Mouse (Mus musculus): ENCODE results near the gene Tenm4.

Tenm4 gene

DNA sequence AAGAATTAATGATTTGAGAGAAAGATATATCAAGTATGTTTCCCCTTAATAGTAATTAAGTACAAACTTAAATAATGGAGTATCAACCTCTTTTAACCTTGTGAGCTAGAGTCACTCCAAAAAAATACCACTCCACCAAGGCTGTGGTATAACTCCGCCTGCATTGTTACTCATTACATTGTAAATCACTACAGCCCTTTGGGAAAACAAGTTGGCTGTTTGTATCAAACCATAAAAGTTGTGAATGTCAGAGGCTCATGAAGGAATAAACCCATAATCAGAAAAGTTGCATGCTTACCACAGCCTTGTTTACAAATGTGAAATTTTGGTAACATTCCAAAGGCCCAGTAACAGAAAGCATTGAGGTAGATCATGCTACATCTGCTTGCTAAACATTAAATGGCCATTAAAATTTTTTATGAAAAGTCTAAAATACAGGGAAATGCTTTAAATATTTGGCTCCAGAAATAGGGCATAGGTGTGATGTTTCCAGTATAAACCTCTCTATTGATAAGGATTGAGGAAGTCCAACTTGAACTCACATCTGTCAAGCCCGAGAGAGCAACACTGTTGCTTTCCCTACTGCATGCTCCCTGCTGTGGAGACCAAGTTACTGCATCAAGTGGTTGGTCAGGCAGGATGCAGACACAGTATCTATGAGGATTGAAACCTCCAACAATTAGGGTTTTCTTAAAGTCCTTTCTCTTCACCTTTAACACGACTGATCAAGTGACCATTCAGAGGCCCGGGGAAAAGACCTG lies 582.5 kb downstream of the Tenm4 start:
- DNase-seq, result no peak

DNA sequence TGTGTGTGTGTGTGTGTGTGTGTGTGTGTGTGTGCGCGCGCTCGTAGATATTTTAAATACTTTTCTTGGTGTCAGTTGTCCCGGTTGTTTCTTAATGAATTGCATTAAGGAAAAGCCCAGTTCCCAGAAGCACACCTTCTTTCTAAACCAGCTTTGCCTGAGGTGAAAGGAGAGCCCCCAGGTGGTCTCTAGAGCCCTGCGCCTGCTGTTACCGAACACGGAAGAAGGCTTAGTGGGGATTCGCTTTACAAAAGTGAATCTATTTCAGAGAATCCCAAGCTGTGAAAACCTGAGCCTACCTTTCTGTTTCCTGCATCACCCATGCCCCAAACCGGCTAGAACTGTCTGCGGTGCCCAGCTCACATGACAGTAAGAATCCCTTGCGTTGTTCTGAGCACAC lies 583.1 kb downstream of the Tenm4 start:
- no peak for DNase-seq

DNA sequence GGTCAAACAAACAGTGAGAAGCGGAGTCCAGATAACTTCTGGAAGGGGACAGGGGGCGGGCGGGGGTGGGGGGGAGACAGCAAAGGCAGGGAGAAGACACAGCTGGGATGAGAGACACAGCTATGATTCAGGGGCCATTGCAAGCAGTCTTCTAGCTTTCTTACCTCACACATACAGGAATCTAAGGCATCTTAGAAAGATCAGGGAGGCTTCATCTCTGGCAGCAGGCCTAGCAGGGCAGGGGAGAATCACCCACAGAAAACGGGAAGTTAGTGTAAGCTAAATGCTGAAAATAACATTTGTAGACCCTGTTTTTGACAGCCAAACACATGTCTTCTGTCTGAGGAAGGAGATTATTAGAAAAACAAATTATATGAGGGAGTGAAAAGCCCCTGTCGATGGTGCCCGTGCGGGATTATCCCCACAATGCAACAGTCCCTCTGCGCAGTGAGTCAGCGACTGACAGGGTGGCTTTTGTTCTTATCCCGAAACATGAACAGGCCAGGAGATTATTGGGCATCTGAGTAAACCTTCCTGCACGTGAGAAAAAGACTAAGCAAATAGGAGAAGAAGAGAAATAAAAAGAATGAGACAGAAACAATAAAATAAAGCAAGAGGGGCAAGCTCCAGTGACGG lies 584.5 kb downstream of the Tenm4 start:
- DNase-seq, result no peak

DNA sequence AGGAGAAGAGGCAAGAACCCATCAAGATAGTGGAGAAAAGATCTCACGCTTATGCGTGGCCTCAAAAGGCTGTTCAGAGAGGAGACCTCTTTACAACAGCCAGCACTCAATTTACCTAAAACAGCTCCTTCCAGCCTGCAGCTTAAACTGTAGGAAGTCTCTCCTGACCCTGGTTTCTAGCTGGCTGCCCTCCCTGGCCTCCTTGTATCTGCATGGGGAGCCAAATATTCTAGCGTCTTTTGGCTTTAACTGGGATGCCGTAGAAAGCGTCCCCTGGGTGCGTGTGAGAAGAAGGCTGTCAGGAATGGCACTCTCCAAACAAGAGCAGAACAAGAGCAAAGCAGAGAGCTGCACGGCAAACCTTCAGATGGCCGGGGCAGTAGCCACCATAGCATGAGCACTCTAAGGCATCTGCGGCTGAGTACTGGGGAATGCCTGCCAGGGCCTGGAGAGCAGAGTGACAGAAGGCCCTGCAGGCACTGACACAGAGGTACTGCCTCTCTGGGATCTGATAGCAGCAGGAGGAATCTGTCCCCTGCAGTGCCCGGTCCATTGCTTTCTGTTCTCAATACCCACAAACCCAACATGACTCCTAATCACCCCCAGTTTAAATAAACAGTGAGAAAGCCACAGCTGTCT lies 585.2 kb downstream of the Tenm4 start:
- DNase-seq, result no peak

DNA sequence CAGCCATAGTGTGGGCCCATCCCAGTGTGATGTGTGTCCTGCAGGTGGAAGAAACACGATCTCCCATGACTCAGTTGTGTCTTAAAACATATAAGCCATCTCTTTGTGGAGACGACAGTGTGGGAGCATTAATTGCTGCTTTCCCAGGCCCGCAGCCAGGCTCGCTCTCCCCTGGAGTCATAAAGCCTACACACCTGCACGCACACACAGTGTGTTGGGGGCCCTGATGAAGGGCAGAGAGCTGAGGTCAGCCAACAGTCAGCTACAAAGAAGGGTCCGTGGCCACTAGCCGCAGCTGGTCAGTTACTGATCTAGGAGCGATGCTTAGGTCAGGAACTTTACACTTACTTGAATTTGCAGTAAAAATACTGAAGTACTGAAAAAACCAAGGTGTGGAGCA lies 586.0 kb downstream of the Tenm4 start:
- DNase-seq, result no peak

DNA sequence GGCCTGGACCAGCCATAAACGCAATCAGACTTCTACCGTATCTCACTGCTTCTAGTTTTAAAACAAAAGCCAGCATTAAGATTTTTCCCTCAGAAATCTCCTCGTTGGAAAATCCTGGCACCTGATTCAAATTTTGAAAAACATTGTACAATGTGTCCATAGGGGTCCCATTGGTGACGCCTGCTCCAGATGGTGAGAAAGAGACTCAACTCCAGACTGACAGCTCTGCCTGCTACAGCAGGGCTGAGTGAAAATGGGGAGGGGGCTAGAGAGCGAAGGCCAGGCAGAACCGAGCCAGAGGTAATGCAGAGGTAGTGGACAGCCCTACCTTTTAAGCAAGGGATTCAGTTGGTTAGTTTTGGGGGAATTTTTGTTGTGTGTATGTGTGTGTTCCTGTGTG lies 589.2 kb downstream of the Tenm4 start:
- DNase-seq, result no peak

DNA sequence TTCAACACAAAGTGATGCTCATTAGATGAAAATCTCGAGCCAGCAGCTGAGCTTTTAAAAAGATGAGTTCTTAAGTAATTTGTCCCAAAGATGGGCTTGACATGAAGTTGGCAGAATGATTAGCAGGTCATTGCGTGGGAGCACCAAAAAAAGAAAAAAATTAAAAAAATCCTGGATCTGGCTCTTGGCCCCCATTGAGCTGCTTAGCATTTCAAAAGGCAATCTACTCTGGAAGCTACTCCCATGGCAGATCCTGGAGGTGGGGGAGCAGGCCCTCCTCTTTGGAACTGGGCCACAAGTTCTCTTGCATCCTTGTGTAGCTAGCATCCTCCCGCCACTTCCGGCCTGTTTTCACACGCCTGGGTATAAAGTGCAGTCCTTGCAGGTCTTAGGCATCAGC lies 590.1 kb downstream of the Tenm4 start:
- no peak for DNase-seq

DNA sequence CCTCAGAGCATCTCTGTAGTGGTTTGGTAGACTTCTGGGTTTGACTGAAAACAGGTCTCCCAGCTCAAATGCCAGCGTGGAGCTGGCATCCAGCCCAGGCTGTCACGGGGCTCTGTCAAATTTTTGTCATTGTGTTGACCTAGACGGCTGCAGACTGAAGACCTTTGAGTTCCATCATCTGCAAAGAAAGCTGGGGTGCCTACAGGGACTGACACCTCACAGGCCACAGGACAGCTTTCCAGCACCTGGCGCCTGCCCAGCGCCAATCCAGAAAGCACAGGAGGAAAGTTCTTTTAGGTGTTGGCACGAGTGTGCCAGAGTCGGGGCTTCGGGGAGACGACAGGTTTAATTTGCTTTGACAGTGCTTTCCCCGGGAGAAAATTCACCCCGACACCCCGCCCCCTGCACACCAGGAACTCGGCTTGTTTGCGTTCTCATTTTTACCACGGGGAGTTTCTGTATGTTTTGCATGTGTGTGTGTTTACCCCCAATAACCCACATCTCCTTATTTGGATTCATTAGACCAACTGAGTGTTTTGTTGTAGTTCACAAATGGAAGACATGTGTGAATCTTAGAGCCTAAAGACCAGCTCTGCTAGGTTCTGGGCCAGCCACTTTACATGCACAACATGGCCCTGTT lies 594.4 kb downstream of the Tenm4 start:
- DNase-seq, result no peak

DNA sequence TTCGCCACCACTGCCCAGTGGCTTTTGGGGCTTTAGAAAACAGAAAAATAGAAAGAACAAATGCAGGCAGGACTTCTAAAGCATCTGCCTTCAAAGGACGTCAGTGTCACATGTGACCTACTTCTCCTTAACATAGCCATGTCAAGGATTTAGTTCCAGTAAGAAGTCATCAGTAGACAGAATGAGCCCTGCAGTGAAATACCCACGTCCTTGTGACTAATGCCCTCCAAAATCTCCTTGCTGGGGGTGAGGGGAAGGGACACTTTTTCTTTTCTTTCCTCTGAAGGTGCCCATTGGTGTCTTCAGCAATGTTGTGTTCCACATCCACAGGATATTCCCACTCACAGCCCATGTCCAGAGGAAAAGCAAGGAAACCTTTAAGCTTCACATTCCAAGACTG lies 596.0 kb downstream of the Tenm4 start:
- no peak for DNase-seq

DNA sequence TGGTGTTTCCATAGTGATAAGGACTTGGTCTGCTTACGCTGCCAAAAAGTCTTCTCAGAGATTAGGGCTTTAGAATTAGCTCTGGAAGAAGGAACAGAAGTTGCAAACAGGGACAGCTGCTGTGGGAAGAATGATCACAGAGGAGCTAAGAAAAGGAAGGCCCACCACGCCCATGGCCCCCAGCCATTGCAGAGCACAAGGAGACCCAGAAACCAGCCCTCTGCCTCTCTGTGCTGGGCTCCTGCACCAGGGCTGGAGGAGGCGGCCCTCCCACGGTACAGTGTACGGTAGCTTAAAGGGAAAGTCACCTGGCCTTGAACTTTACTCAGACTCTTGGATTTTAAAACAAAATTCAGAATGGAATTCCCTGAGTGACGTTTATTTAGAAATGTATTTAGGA lies 597.7 kb downstream of the Tenm4 start:
- no peak for DNase-seq

DNA sequence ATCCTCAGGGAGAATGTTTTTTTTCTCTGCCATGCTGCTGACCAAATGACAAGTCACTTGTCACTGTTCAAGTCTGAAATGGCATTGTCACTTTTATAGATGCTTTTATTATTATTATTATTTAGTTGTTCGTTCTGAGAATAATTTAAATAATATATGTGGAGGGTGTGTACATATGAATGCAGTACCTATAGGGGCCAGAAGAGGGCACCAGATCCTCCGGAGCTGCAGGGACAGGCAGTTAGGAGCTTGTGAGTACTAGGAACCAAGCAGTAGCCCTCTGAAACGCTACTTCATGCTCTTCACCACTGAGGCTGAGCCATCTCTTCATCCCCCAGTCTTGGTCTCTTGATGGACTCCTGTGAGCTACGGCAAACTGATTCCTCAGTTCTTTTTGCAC lies 598.7 kb downstream of the Tenm4 start:
- peak; percentile 65 for DNase-seq

DNA sequence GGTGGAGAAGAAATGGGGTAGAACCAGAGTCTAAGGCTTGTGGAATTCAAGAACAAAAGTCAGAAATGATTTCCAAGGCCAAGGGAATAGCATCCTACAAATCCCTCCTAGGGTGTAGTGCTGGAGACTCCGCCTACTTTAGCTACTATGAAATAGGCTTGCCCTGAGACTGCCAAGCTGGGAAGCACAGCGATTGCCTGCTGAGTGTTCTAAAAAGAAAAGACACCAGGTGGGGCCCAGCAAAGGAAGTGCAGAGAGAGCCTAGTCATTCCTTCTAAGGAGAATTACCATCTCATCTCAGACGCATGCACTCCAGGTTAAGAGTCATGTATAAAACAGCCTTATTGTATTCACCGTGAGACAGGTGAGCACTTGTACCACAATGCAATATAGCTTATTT lies 601.9 kb downstream of the Tenm4 start:
- no peak for DNase-seq

DNA sequence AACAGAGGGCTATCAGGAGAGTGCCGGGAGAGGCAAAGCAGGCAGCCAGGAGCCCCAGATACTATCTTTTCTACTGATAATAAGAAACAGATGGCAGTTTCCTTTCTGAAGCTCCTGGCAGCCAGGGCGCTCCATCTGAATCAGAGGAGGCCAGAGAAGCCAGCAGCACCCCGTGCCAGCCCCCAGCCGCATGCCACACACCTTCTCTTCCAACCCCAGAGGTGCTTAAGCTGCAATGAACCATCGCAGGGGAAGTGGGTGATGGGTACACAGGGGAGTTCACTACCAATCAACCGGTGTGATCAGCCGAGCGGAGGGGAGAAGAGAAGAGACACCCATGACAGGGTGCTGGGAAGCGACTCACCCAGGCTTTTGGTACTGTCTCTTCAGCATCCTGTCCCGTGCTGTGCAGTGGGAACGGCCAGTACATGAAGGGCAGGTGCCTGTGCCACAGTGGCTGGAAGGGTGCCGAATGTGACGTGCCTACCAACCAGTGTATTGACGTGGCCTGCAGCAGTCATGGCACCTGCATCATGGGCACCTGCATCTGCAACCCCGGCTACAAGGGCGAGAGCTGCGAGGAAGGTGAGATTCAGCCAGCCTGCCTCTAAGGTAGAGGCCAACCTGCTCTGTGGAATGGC lies 602.7 kb downstream of the Tenm4 start:
- no peak for DNase-seq

DNA sequence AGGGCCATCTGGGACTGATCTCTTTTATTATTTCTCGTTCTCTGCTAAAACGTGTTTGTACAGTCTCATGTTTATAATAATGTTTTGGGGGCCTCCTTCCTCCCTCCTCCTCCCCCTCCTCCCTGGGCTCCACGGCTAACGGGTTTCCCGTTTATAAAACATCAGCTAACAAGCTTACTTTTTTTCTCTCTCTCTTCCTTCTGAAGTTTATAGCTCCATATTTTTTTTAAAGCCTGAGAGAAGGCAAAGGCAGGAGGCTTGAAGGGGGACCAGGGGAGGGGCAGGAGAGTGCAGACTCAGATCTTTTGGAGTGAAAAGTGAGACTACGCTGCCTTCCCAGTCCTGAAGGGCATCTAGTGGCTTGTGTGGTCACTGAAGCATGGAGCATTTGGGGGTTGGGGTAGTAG lies 604.0 kb downstream of the Tenm4 start:
- DNase-seq, result no peak

DNA sequence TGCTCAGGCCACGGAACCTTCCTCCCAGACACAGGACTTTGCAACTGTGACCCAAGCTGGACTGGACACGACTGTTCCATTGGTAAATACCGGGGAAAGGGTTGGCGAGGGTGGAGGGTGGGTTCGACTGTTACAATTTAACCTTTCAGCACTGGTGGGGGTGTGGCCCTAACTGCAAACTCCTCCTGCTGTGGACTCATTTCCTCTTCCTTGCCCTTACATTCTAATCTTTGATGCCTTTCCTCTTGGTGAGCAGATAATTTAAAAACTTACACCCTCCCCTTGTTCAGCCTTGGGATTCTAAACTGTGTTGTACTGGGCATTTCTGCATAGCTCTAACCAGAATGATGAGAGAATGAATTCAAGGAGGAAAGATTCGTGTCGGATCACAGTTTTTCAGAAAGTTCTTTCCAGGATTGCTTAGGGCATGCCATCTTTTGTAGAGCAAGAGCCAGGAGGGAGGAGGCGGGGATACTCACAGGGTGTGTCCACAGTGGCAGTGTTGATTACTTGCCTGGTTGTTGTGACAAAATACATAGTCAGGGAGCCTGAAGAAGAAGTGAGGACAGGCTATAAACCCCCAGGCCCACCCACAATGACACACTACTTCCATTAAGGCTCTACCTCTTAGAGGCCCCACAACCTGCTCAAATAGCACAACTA lies 607.0 kb downstream of the Tenm4 start:
- no peak for DNase-seq

DNA sequence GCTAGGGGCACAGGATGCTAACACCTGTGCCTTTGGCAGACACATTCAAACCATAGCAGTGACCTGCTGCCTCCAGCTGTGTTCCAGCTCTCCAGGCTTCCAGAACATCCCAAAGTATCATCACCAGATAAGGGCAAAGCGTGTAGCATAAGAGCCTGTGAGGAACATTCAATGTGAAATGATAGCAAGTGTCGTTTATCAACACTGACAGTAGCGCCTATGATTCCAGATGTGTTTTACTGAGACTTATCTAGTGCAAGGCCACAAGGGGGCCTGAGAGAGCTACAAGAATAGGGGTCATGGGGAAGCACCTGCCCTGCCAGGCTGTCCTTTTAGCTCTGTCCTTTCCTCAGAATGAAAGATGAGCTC lies 607.5 kb downstream of the Tenm4 start:
- peak; percentile 52 for DNase-seq

DNA sequence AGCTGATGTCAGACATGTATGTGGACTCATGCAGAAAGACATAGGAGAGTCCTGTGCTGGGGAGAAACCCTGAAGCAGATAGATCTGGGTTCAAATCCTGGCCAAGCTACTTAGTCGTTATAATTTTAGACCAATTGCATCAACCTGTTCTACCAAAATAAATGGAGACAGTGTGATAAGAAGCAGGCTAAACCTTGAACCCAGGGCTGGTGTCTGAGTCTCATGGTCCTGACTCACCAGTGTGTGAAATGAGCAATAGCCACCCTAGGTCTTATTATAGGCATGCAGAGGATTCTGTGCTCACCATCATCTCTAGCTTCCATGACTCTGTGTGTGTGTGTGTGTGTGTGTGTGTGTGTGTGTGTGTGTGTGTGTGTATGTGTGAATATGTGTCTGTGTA lies 609.5 kb downstream of the Tenm4 start:
- no peak for DNase-seq

DNA sequence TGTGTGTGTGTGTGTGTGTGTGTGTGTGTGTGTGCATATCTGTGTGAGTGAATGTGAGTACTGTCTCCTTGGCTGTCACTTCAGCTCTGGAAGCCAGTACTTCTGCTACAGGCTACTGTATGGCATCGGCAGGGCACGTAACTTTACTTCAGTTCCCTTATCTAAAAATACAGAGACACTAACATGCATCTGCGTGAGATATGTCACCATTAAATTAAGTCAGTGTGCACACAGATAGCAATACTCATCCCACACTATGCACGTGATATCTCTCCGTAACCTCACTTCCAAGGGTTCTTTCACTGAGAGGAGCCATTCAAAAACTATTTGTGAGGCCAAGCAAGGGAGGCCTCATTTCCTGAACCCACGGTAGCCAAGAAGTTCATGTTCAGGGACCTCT lies 610.0 kb downstream of the Tenm4 start:
- no peak for DNase-seq

DNA sequence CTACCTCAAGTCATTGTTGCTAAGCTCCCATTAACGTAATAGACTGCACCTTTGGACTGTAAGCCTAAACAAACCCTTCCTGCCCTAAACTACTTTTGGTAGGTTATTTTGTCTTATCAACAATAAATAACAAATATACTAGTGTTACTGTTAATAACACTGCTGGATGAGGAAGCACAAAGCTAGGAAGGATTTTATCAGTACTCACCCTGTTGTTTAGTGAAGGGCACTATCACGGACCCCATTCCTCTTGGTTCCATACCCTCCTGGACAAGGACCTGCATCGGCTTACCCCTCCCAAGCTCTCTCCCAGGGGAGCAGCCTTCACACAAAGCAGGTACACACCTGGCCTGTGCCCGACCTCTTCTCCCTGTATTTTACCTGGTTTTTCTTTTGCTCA lies 611.6 kb downstream of the Tenm4 start:
- DNase-seq, result no peak

DNA sequence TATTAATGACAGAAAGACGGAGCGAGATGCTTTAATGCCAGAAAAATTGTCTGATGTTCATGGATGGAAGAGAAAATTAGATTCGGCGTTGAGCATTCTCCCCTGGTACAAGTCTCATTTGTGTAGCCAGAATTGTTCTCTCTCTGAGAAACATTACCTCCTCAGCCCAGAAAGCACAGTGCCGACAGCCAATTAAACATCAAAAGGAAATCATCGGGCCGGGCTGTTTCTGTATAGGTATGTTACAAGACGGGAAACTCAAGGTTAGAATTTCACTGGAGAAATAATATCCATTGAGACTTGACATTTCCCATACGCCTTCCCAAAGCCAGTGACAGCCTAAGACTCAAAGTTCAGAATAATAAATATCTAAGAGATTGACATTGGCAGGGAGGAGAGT lies 614.8 kb downstream of the Tenm4 start:
- DNase-seq, result no peak

DNA sequence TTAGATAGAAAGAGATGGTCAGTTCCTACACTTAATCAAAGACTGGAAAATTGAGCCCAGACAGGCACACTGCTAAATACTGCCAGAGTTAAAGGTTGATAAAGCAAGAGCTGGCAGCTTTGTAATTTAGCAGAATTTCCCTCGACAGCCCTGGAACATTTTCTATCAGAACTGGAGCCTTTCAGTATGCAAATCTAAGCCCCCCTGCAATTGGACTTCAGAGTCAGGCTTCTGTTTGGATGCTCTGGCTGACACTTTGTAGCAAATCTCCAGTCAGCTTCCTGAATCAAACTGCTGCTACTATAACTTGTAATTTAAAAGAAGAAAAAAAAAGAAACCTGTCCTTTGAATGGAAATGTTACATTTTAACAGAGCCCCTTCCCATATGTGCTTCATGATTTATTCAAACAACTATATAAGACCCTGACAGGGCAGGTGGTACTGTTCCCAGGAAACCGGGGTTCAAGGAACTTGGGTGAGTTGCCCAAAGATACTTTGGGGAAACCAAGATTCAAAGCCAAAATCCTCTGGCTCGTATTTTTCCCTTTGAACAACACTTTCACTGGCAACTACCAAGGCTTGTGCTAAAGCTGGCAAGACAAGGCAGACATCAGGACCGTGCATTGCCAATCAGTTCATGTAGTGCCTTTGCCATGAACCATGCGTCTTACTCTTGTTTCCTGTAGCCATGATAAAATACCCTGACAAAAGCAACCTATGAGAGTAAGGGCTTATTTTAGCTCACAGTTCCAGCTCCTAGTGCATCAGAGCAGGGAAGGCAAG lies 615.4 kb downstream of the Tenm4 start:
- DNase-seq, result no peak

DNA sequence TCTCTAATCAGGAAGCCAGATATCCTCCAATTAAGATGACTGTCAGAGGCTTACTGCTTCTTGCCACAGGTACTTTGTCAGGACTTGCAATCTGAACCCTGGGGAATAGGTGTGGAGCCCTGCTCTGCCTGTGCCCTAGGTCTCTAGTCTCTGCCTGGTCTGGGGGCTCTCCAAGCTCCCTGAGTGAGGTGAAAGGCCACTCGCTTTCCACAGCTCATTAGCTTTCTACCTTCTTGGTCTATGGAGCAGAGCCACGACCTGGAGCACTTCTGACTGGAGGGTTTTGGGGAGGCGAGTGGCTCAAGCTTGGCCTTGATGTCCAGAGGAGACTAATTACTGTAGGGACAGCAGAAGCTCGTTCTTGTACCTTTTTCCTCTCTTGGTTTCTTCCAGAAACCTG lies 617.1 kb downstream of the Tenm4 start:
- DNase-seq, result no peak

Measured in thymus, postnatal 4 days (tissue).